8 mouse cellular contexts compared by ENCODE assay signal in genomic region chr9:57764147-57764973, GRCm38 (mm10). TPM values are rescaled to one million over a fixed set of nuclear protein-coding genes. Genes with fewer than 3 reads are reported as not detected.
DNase-seq lines count a peak whose midpoint lies in the region; ATAC-seq and TF ChIP-seq lines count a peak whose summit lies in the region.

No protein-coding gene starts in this region.

- peak overlapping the region; percentile 93 for H3K4me2 ChIP-seq in CH12.LX (ENCODE audit: insufficient read depth, low read depth, poor library complexity, severe bottlenecking)
- peak overlapping the region; percentile 91 for H3K4me2 ChIP-seq in forebrain, embryonic 14.5 days (ENCODE audit: low read length)

- H3K4me3 ChIP-seq in CH12.LX (replicated peaks in 1 of 3; ENCODE audit: low read depth in 2 of 3, low read length in 2 of 3, poor library complexity in 1 of 3): peak overlapping the region; percentile 83 to 94 (median 85)
- H3K4me3 ChIP-seq in forebrain, embryonic 14.5 days (ENCODE audit: low read depth, low read length): peak overlapping the region; percentile 94
- H3K4me3 ChIP-seq in olfactory bulb, adult 2 months (ENCODE audit: insufficient read depth, low read depth, low read length): peak overlapping the region; percentile 62

- no peak for DNase-seq in CH12.LX (ENCODE audit: extremely low read depth)
- DNase-seq in forebrain, embryonic 14.5 days (ENCODE audit: low spot score): peak; percentile 77
- DNase-seq in heart, postnatal 10 days: peak; percentile 86
- peak; percentile 76 to 84 for DNase-seq in layer of hippocampus, adult 18-20 months (ENCODE audit: low spot score in 2 of 2)
- DNase-seq in lung, adult 18-20 months: peak; percentile 77 to 81
- DNase-seq in thymus, postnatal 10 days (ENCODE audit: low spot score in 2 of 2): peak; percentile 57 to 62

- TF ChIP-seq RAD21 in CH12.LX (IDR thresholded peaks at IDR 0.05; ENCODE audit: low read depth, low read length): no peak

- under 1% methylated on average over 56 of the region's 57 CpGs for WGBS in forebrain, embryonic 14.5 days
- under 1% methylated on average over 57 of the region's 57 CpGs for WGBS in olfactory bulb, adult 2 months

- peak overlapping the region; percentile 51 for H3K27ac ChIP-seq in CH12.LX (ENCODE audit: insufficient read depth, low read depth)
- H3K27ac ChIP-seq in forebrain, embryonic 14.5 days (ENCODE audit: low read depth, low read length): peak overlapping the region; percentile 99
- H3K27ac ChIP-seq in olfactory bulb, adult 2 months (ENCODE audit: insufficient read depth, low read depth, low read length): peak overlapping the region; percentile 93

- 0 out of 2 replicates have a peak, but pooled peaks have one; percentile 16 for ATAC-seq in cerebellum, adult (ENCODE audit: insufficient number of reproducible peaks, low FRiP score, low TSS enrichment)
- peak; percentile 59 for ATAC-seq in forebrain, embryonic 14.5 days

- peaks cover 43% of the 10 kb centered on the region for H3K79me2 ChIP-seq in CH12.LX (replicated peaks; ENCODE audit: control insufficient read depth, extremely low read depth, insufficient read depth, poor library complexity, severe bottlenecking)

- intact Hi-C loops in heart, postnatal 10 days (cut with DNase I): loop anchor here (2.0 to 10.0 kb wide), 5 partner anchors 72 to 620 kb away; partner anchors contain the start of genes Arid3b, Cox5a, Neil1 and Ubl7

- no peak for TF ChIP-seq CTCF in CH12.LX (conservative IDR thresholded peaks at IDR 0.05 in 1 of 2, IDR thresholded peaks at IDR 0.05 in 1 of 2; ENCODE audit: low read depth in 2 of 2, low read length in 2 of 2)
- TF ChIP-seq CTCF in olfactory bulb, adult 2 months (IDR thresholded peaks at IDR 0.05; ENCODE audit: insufficient read depth, low read depth, low read length): no peak

- H3K9me3 ChIP-seq in CH12.LX (replicated peaks; ENCODE audit: low read length): no peaks in the 10 kb centered on the region
- no peaks in the 10 kb centered on the region for H3K9me3 ChIP-seq in forebrain, embryonic 14.5 days (replicated peaks; ENCODE audit: control insufficient read depth, low read length)

- H3K36me3 ChIP-seq in CH12.LX (replicated peaks in 1 of 2; ENCODE audit: control insufficient read depth in 1 of 2, insufficient read depth in 1 of 2, low read length in 1 of 2): peaks cover 23 to 26% of the 10 kb centered on the region in 2 experiments
- peaks cover 24% of the 10 kb centered on the region for H3K36me3 ChIP-seq in forebrain, embryonic 14.5 days (ENCODE audit: control insufficient read depth, insufficient read depth, low read length)

- no peak for TF ChIP-seq POLR2A in CH12.LX (IDR thresholded peaks at IDR 0.05; ENCODE audit: low read depth, low read length)
- TF ChIP-seq POLR2A in olfactory bulb, adult 2 months (IDR thresholded peaks at IDR 0.05; ENCODE audit: insufficient read depth, low read depth, low read length): no peak

- dilution Hi-C loops in CH12.LX (cut with MboI; ENCODE audit: extremely low pct_ligation_motif_present, extremely low pct_unique_long_range_greater_than_20kb, low sequenced_read_pairs): no loop called here

- no peak for TF ChIP-seq EP300 in CH12.LX (IDR thresholded peaks at IDR 0.05; ENCODE audit: low read length)

- in situ Hi-C loops in CH12.LX (cut with MboI; ENCODE audit: low pct_ligation_motif_present, low pct_unique_long_range_greater_than_20kb, low sequenced_read_pairs): no loop called here

- H3K4me1 ChIP-seq in CH12.LX (ENCODE audit: control insufficient read depth in 1 of 2, insufficient read depth in 2 of 2): peaks cover 8 to 55% of the 10 kb centered on the region in 2 experiments
- peaks cover 29% of the 10 kb centered on the region for H3K4me1 ChIP-seq in forebrain, embryonic 14.5 days (ENCODE audit: control insufficient read depth, insufficient read depth, low read length)
- H3K4me1 ChIP-seq in olfactory bulb, adult 2 months (ENCODE audit: control insufficient read depth, insufficient read depth, low read length): peaks cover 26% of the 10 kb centered on the region

- peak overlapping the region; percentile 84 for H3K9ac ChIP-seq in CH12.LX (ENCODE audit: insufficient read depth, low read depth)
- peak overlapping the region; percentile 98 for H3K9ac ChIP-seq in forebrain, embryonic 14.5 days (ENCODE audit: low read length)

- peaks cover 14% of the 10 kb centered on the region for H3K27me3 ChIP-seq in CH12.LX (replicated peaks)
- H3K27me3 ChIP-seq in forebrain, embryonic 14.5 days (replicated peaks; ENCODE audit: control insufficient read depth, insufficient read depth, low read length): no peaks in the 10 kb centered on the region

TF ChIP-seq in CH12.LX, 34 proteins besides CTCF, POLR2A, EP300 and RAD21:
- 0 out of 2 replicates have a peak, but pooled peaks have one; percentile 16 for TF ChIP-seq ELF1 (IDR thresholded peaks at IDR 0.05; ENCODE audit: low read depth, low read length)
- TF ChIP-seq MYC (IDR thresholded peaks at IDR 0.05; ENCODE audit: low read depth, low read length): no peak

RNA-seq across cellular contexts. Expression of gene Clk3, which starts 1.3 kb away (rescaled TPM):
- total RNA-seq in CH12.LX (2012; rRNA removed): 39.9 and 46.7 TPM in 2 replicates
- 69.0 and 87.7 TPM in 2 replicates for total RNA-seq in CH12.LX (2014; rRNA removed)
- polyA plus RNA-seq in CH12.LX (2012; ENCODE audit: insufficient read length, low read depth): 62.4 and 67.9 TPM in 2 replicates
- 92.3 and 94.9 TPM in 2 replicates for polyA plus RNA-seq in forebrain, embryonic 14.5 days (2014; fragmentation: Nextera tagmentation; extraction: Ambion mirVana)
- 10 to 100 TPM; 35.2 to 37.9 TPM for total RNA-seq in heart, postnatal 10 days (2021)
- 10 to 100 TPM; 75.3 to 76.6 TPM for total RNA-seq in layer of hippocampus, adult 18-20 months (2021)
- 308 TPM in 1 of 2 replicates, not detected in the other for polyA plus RNA-seq in olfactory bulb, adult 2 months (2012; ENCODE audit: insufficient read depth, insufficient read length, low replicate concordance, missing spikeins)

RNA-seq across cellular contexts. Expression of gene Edc3, which starts 56.0 kb away (rescaled TPM):
- total RNA-seq in CH12.LX (2012; rRNA removed) (9.6 and 10.6 TPM in 2 replicates), CH12.LX (2014; rRNA removed) (10.9 and 13.6 TPM in 2 replicates)
- 24.1 and 27.9 TPM in 2 replicates for polyA plus RNA-seq in CH12.LX (2012; ENCODE audit: insufficient read length, low read depth)
- 27.5 and 28.9 TPM in 2 replicates for polyA plus RNA-seq in forebrain, embryonic 14.5 days (2014; fragmentation: Nextera tagmentation; extraction: Ambion mirVana)
- total RNA-seq in heart, postnatal 10 days (2021): 10 to 100 TPM in 1 of 2 experiments, 1 to 10 TPM in 1; 8.2 to 10.3 TPM
- total RNA-seq in layer of hippocampus, adult 18-20 months (2021): 10 to 100 TPM; 14.7 to 14.8 TPM
- not detected in 2 replicates for polyA plus RNA-seq in olfactory bulb, adult 2 months (2012; ENCODE audit: insufficient read depth, insufficient read length, low replicate concordance, missing spikeins)
